Mouse (Mus musculus): ENCODE results near the gene Jmjd6.

Jmjd6 gene

DNA sequence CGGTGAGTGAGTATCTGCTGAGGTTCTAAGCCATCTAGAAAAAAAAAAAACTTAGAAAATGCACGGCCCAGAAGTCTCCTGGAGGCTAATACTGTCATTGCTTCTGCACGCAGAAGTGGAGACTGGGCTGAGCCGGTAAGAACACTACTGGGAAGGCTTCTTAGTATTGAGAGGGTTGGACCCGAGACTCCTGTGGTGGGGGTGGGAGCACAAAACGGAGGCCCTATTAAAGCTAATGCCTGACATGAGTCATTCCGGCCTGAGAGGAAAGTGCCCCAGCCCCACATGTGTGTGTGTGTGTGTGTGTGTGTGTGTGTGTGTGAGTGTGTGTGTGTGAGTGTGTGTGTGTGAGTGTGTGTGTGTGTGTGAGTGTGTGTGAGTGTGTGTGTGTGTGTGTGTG is 36.1 kb downstream of the Jmjd6 start:
- no peak for DNase-seq (ENCODE audit: low spot score in 2 of 2)

DNA sequence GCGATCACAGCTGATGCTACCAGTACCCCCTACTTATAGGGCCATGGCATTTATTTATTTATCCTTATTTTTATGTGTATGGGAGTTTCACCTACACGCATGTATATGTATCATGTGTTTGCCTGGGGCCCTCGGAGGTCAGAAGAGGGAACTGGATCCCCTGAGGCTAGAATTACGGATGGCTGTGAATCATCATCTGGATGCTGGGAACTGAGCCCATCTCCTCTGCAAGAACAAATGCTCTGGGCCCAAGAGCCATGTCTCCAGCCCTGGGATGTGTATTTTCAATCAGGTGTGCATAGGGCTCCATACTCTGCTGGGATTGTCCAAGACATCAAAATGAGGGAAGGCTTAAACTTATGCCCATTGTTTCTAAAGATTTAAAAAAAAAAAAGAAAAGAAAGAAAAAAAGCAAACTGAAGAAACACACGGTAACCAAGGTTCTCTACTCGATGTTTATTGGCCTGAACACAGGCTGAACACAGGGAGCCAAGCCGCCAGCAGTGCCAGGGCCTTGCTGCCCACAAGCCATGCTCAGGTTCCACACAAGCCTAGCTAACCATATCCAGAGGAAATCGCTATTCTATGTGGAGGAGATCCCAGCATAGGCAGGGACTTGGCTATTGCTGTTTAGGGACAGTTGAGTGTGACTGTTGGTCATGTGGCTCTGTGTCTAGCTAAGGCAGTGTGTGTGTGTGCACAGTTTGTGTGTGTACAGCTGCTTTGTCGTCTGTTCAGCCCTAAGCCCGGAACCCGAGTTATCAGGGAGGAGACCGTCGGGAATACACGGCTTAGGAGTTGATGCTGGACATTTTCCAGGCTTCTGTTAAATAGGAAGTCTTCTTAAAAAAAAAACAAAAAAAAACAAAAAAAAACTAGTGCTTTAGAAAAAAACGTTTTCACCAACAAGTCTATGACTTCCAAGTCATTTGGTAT is 36.8 kb downstream of the Jmjd6 start:
- no peak for DNase-seq (ENCODE audit: low spot score in 2 of 2)

DNA sequence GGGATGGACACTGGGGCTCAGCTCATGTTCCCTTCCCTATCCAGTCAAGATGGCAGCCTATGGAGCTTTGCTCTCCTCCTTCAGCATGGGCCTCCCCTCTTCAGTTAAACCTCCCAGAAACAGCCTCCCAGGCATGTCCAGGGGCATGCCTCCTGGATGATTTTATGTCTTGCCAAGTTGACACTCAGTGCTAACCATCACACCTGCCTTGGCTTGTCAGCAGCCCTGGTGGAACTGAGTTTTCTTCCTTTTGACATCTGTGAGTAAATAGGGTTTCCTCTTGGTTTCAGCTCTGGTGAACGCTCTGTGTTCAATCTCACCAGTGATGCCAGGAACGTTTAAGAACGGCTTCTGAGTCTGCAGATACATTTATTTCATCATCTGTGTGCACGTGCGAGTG is 40.5 kb downstream of the Jmjd6 start:
- DNase-seq (ENCODE audit: low spot score in 2 of 2) = no peak

DNA sequence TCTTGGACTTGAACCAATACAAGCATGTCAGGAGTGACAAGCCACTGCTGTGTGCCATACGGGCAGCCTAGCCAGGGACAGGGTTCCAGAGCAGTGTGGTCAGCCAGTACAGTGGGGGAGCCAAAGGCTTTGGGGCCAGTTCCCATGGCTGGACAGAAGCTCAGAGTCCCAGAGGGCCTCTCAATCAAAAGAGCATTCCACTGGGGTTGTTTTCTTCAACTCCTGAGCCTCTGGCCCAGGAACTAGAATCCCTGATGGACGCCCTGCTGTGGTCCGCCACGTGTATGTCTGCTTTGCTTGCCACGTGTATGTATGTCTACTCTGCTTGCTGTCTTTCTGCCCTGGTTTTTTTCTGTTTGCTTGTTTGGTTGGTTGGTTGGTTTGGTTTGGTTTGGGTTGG is 42.1 kb downstream of the Jmjd6 start:
- no peak for DNase-seq (ENCODE audit: low spot score in 2 of 2)

DNA sequence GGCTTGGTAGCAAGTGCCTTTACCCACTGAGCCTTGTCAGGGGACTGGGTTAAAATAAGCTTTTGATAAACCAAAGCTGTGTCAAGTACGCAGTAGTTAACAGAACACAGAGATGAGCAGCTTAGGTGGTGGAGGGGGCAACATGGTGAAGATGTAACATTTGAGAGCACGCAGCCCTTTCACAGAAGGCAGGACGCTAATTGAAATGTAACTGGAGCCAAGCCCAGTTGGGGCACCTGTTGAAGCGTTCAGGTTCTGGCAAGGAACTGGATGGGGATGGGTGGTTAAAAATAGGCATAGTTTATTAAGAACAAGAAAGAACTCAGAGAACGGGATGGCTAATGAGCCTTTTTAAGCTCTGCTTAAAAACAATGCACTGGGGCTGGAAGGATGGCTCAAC is 43.9 kb downstream of the Jmjd6 start:
- no peak for DNase-seq (ENCODE audit: low spot score in 2 of 2)

Data from frontal cortex, postnatal 25 days (tissue).